Mouse (Mus musculus) ovary, adult 2 months (tissue): Measurements from ENCODE around the gene Fgfbp3. TPM values are rescaled to one million over a fixed set of nuclear protein-coding genes. Genes with fewer than 3 reads are reported as not detected.

Experiments
- polyA plus RNA-seq: library from polyadenylated mRNA; depleted of rRNA; stranded (reverse); fragments of >200 nt; gene quantifications from 2 replicates; pipeline ENCODE4 v1.2.3, GENCODE M21; 2012; rRNA removed

Gene Fgfbp3
- polyA plus RNA-seq = 22.4 and 39.2 TPM in 2 replicates

DNA sequence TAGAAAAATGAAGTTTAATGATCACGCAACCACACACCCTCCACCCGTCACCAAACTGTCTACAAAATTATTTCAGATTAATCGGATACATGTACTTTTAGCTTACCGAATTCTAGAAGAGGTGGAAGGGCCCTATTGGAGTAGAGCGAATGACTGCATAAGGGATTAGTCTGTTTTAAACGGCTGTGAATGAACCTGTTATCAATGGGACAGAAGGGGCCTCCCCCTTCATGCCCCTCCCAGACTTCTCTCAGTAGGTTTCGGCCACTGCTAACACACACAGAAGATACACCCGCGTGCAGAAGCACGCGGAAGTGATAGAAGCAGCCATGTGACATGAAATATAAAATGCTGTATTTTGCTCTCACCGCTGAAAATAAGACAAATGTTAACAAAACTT, at the start of gene Fgfbp3:
Gene Fgfbp3, minus strand, starts transcription at position 150 of the 400 bp plus-strand sequence.

DNA sequence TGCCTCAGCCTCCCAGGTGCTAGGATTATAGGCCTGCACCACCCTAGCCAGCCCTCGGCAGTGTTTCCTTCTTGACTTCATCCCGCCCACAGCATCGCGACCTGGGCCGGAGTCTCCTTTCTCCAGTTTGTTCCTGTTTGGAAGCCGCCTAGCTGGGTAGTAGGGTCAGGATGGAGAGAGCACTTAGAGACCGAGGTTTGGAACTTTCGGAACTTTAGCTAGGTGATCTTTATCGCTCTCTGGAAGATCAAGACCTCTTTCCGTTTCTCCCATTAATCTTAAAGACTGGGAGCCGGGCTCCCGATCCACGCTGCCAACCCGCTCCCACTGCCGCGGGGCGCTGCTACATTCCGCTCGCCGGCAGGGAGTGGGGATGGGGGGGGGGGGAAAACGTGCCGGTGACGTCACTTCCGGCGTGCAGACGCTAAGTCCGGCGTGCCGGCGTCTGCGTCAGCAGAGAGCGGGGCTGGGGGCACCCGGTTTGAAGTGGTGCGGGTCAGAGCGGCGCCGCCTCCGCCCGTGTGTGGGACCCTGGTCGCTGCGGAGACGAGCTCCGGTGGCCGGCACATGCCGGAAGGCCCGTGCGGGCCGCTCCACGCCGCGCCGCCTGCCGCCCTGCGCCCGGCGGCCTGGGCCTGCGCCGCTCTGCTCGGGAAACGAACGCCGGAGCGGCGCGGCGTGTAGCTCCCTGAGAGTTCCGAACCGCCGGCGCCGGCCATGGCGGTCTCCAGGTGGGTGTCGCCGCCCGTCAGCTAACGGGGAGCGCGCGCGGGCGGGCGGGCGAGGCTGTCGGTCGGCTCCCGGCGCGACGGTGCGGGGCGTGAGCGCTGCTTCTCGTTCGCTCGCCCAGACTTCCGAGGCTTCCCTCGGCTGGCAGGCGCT, 6.5 kb upstream of the Fgfbp3 start, which contains the start of gene Btaf1:
Gene Btaf1, plus strand, starts transcription at position 409 of the 882 bp plus-strand sequence.

Other genes starting within 250 kb of the Fgfbp3 start
- 2.0 and 2.9 TPM in 2 replicates for gene Ppp1r3c, start 183.0 kb downstream of the Fgfbp3 start, polyA plus RNA-seq
- 37.4 and 39.7 TPM in 2 replicates for gene Tnks2, start 85.4 kb downstream of the Fgfbp3 start, polyA plus RNA-seq
- gene Btaf1, start 6.5 kb upstream of the Fgfbp3 start, polyA plus RNA-seq = 3.3 and 3.7 TPM in 2 replicates